Mouse (Mus musculus) C2C12 (cell line): Measurements from ENCODE around the gene Map4k5.

Experiments
- CEBPB ChIP-seq: IDR thresholded peaks from one replicate; pipeline ENCODE4 v1.6.1; 2011; ENCODE audit warnings: low read depth, mild to moderate bottlenecking, control low read depth, moderate library complexity
- CTCF ChIP-seq: IDR thresholded peaks from one replicate; pipeline ENCODE4 v1.5.1; 2011; ENCODE audit not compliant: control insufficient read depth, insufficient read depth, insufficient read length
- MAX ChIP-seq: IDR thresholded peaks from one replicate; pipeline ENCODE4 v1.6.1; 2011; ENCODE audit warnings: mild to moderate bottlenecking, control low read depth
- MYOD1 ChIP-seq: IDR thresholded peaks from one replicate; pipeline ENCODE4 v1.6.1; 2011; ENCODE audit warnings: low read depth; ENCODE audit not compliant: control insufficient read depth, insufficient read length
- MYOG ChIP-seq: IDR thresholded peaks from one replicate; pipeline ENCODE4 v1.6.1; 2011; ENCODE audit not compliant: control insufficient read depth, insufficient read length; ENCODE audit errors: extremely low read depth
- USF1 ChIP-seq: IDR thresholded peaks from one replicate; pipeline ENCODE4 v1.6.1; 2011; ENCODE audit warnings: low read depth, mild to moderate bottlenecking, control low read depth, moderate library complexity

DNA sequence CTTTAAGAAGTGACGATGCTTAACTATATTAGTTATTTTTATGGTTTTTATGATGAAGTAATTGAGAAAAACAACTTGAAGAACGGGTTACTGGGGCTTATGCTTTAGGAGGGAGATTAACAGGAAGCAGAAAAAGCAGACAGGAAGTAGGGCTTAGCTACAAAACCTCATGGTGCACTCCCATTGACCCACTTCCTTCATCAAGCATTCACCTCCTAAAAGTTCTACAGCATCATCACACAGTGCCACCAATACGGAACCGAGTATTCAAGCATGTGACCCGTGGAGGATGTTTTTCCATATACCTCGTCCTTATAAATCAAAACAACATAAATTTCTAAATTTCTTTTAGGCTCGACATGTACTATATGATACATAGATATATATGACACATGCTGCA, 19.7 kb upstream of the Map4k5 start:
- TF ChIP-seq USF1 (no peak), CTCF (no peak), MAX (no peak), CEBPB (no peak), MYOD1 (no peak), MYOG (no peak)
